Mouse (Mus musculus): Measurements from ENCODE around the gene Map4k2. TPM values are rescaled to one million over a fixed set of nuclear protein-coding genes. Genes with fewer than 3 reads are reported as not detected.

Map4k2 gene
- polyA plus RNA-seq, 1 experiment = 1,004 TPM

DNA sequence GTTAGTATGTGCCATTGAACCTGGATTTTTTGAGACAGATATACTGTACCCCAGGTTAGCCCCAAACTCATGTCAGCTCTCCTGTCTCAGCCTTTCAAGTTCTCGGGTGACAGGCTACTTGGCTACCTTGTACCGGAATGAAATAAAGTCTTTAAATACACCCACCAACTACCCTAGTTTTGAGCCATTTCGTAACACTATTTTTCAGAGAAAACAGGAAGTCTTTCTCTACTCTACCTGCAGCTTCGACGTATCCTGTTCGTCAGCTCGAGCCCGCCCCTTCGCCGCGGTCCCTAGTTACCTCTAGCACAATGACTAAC, 22.1 kb downstream of the Map4k2 start:
- under 1% methylated on average over 11 of the region's 11 CpGs for WGBS
- Histone ChIP-seq H3K27ac (ENCODE audit: control insufficient read depth, insufficient read depth, low read length) (peak overlapping the region; percentile 59), H3K27me3 (ENCODE audit: control insufficient read depth, insufficient read depth, low read length) (no peaks in the 10 kb centered on the region), H3K4me3 (ENCODE audit: control insufficient read depth, insufficient read depth, low read length) (no peak overlapping the region), H3K4me1 (replicated peaks; ENCODE audit: control insufficient read depth, insufficient read depth, low read length) (0 out of 2 replicates have a peak, but pooled peaks cover 2% of the 10 kb centered on the region), H3K36me3 (ENCODE audit: control insufficient read depth, insufficient read depth, low read length) (peaks cover 32% of the 10 kb centered on the region)
- TF ChIP-seq CTCF (IDR thresholded peaks at IDR 0.05; ENCODE audit: borderline replicate concordance, control insufficient read depth, extremely low read depth, insufficient read depth, low read length, poor library complexity) (no peak), POLR2A (IDR thresholded peaks at IDR 0.05; ENCODE audit: control insufficient read depth, extremely low read depth, insufficient read depth, low read length, poor library complexity) (no peak)
- DNase-seq = no peak

DNA sequence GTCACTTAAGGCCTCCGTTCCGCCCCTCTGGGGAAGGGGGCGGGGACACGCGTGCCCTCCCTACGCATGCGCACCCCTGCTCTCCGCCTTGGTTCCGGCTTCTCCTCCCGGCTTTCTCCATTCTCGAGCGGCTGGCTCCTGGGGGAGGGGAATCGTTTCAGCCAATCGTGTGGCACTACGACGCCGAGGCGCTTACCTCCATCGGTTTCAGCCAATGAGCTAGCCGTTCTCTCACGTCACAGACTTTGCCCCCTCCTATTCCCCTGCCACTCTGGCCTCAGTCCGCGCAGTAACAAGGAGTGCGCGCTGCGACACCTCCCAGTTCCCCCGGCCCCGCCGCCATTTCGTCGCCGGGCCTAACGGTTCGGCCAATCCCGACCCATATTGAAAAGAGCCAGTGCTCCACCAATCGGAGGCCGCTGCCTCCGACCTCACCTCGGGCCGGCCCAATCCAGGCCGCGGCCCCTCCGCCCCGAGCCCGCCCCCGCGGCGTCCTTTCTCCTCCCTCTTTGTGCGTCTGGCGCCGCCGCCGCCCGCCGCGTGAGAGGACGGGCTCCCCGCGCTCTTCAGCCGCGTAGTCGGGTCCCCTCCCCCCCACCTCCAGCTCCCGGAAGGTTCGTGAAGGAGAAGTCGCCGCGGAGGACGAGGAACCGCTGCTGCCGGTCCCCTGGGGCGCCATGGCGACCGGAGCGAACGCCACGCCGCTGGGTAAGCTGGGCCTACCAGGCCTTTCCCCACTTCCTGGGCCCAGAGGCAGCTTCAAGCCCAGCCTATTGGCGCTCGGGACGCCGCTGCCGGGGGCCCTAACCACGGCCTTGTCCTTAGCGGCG, 22.7 kb downstream of the Map4k2 start, which contains the start of gene Sf1:
Sf1 (plus strand) TSS at position 280 of the 830 bp plus-strand sequence.
- DNase-seq = peak; percentile 100
- peaks cover 38% of the 10 kb centered on the region for H3K36me3 ChIP-seq (ENCODE audit: control insufficient read depth, insufficient read depth, low read length)
- peak within 1 kb of the TSS; percentile 77 for H3K27ac ChIP-seq (ENCODE audit: control insufficient read depth, insufficient read depth, low read length)
- H3K27me3 ChIP-seq (ENCODE audit: control insufficient read depth, insufficient read depth, low read length) = no peaks in the 10 kb centered on the region
- 1% methylated on average over 83 of the region's 85 CpGs for WGBS
- TF ChIP-seq POLR2A (IDR thresholded peaks at IDR 0.05; ENCODE audit: control insufficient read depth, extremely low read depth, insufficient read depth, low read length, poor library complexity) = peak; percentile 96
- peak; percentile 54; the same call in 1 of the 2 replicates for TF ChIP-seq CTCF (IDR thresholded peaks at IDR 0.05; ENCODE audit: borderline replicate concordance, control insufficient read depth, extremely low read depth, insufficient read depth, low read length, poor library complexity)
- 0 out of 2 replicates have a peak, but pooled peaks cover 2% of the 10 kb centered on the region for H3K4me1 ChIP-seq (replicated peaks; ENCODE audit: control insufficient read depth, insufficient read depth, low read length)
- peak within 1 kb of the TSS; percentile 75 for H3K4me3 ChIP-seq (ENCODE audit: control insufficient read depth, insufficient read depth, low read length)

DNA sequence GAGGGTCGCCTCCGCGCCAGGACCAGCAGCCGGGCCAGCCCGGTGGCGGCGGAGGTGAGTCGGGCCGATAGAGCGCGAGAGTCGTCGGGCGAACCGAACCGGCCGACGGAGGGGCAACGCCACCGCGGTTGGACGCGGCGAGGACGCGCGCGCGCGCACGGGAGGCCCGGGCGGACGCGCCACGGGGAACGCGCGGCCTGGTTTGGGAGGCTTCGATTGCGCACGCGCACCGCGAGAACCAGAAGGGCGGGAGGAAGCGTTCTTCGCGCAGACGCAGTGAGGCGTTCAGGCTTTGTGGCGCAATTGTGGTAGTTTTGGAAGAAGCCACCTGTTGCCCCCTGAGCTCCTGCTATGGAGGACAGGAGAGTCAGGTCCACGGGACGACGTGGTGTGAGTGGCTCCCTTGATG, 23.4 kb downstream of the Map4k2 start:
- peak overlapping the region; percentile 75 for H3K4me3 ChIP-seq (ENCODE audit: control insufficient read depth, insufficient read depth, low read length)
- DNase-seq = peak; percentile 91
- peak overlapping the region; percentile 77 for H3K27ac ChIP-seq (ENCODE audit: control insufficient read depth, insufficient read depth, low read length)
- no peaks in the 10 kb centered on the region for H3K27me3 ChIP-seq (ENCODE audit: control insufficient read depth, insufficient read depth, low read length)
- H3K4me1 ChIP-seq (replicated peaks; ENCODE audit: control insufficient read depth, insufficient read depth, low read length) = 0 out of 2 replicates have a peak, but pooled peaks cover 2% of the 10 kb centered on the region
- WGBS = under 1% methylated on average over 54 of the region's 55 CpGs
- peak; percentile 46; the same call in 1 of the 2 replicates for TF ChIP-seq CTCF (IDR thresholded peaks at IDR 0.05; ENCODE audit: borderline replicate concordance, control insufficient read depth, extremely low read depth, insufficient read depth, low read length, poor library complexity)
- TF ChIP-seq POLR2A (IDR thresholded peaks at IDR 0.05; ENCODE audit: control insufficient read depth, extremely low read depth, insufficient read depth, low read length, poor library complexity) = no peak
- H3K36me3 ChIP-seq (ENCODE audit: control insufficient read depth, insufficient read depth, low read length) = peaks cover 45% of the 10 kb centered on the region

DNA sequence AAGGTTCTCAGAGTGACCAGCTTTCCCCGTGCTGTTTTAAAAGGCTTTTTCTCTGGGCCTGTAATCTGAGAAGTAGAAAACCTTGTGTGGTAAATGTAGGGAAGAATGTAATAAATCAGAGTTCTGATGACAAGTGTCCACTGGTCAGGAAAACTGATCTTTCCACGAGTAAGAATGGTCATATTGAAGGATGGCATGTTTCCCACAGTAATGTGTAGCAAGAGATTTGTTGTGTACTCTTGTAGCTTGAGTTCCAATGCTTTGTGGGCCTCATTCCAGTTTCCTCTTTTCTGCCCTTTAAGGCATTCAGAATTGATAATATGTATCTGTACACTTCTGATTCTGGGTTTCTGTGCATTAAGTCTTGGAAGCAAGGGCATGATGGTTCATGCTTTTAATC, 23.9 kb downstream of the Map4k2 start:
- TF ChIP-seq CTCF (IDR thresholded peaks at IDR 0.05; ENCODE audit: borderline replicate concordance, control insufficient read depth, extremely low read depth, insufficient read depth, low read length, poor library complexity) (no peak), POLR2A (IDR thresholded peaks at IDR 0.05; ENCODE audit: control insufficient read depth, extremely low read depth, insufficient read depth, low read length, poor library complexity) (no peak)
- DNase-seq = no peak
- peaks cover 50% of the 10 kb centered on the region for H3K36me3 ChIP-seq (ENCODE audit: control insufficient read depth, insufficient read depth, low read length)
- peak overlapping the region; percentile 75 for H3K4me3 ChIP-seq (ENCODE audit: control insufficient read depth, insufficient read depth, low read length)
- H3K27ac ChIP-seq (ENCODE audit: control insufficient read depth, insufficient read depth, low read length) = no peak overlapping the region
- H3K27me3 ChIP-seq (ENCODE audit: control insufficient read depth, insufficient read depth, low read length) = no peaks in the 10 kb centered on the region
- 0 out of 2 replicates have a peak, but pooled peaks cover 2% of the 10 kb centered on the region for H3K4me1 ChIP-seq (replicated peaks; ENCODE audit: control insufficient read depth, insufficient read depth, low read length)
- WGBS = 1% methylated on average over 2 of the region's 2 CpGs

DNA sequence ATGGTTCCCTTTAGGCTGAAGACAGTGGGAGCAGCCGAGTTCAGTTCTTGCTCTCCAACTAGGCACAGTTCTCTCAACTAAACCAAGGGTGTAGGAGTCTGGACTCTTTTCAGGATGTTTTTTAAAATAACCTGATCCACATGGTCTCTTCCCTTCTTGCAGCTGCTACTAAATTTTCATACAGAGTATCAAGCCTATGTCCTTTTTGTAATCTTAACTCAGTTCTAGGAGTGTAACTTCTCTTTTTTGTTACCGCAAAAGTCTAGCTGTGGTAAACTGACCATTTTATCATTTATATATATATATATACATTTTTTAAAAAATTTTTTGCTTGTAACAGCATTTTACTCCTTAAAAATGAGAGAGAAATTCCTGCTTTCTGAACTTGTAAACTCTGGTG, 29.2 kb downstream of the Map4k2 start:
- Histone ChIP-seq H3K4me3 (ENCODE audit: control insufficient read depth, insufficient read depth, low read length) (no peak overlapping the region), H3K4me1 (replicated peaks; ENCODE audit: control insufficient read depth, insufficient read depth, low read length) (peaks cover 2% of the 10 kb centered on the region; the same call in 1 of the 2 replicates), H3K36me3 (ENCODE audit: control insufficient read depth, insufficient read depth, low read length) (peaks cover 99% of the 10 kb centered on the region), H3K27me3 (ENCODE audit: control insufficient read depth, insufficient read depth, low read length) (no peaks in the 10 kb centered on the region), H3K27ac (ENCODE audit: control insufficient read depth, insufficient read depth, low read length) (no peak overlapping the region)
- no peak for DNase-seq
- 73% methylated on average over 2 of the region's 2 CpGs for WGBS
- TF ChIP-seq CTCF (IDR thresholded peaks at IDR 0.05; ENCODE audit: borderline replicate concordance, control insufficient read depth, extremely low read depth, insufficient read depth, low read length, poor library complexity) (no peak), POLR2A (IDR thresholded peaks at IDR 0.05; ENCODE audit: control insufficient read depth, extremely low read depth, insufficient read depth, low read length, poor library complexity) (no peak)

DNA sequence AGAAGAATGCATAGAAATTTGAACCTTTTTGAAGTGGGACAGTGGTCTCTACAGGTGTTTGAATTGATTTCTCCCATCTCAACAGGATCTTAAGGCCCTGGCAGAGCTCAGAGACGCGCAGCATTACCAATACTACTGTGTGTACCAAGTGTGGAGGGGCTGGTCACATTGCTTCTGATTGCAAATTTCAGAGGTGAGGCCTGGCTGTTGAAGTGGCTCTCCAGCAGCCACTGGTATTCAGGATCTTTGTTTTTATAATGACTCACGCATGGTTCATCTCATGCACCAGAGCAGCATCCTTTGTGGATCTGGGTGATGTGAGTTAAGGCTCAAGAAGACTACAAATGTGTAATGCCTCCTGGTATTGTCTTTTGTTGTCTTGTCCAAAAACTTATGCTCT, 31.5 kb downstream of the Map4k2 start:
- Histone ChIP-seq H3K36me3 (ENCODE audit: control insufficient read depth, insufficient read depth, low read length) (peaks cover 100% of the 10 kb centered on the region), H3K27me3 (ENCODE audit: control insufficient read depth, insufficient read depth, low read length) (no peaks in the 10 kb centered on the region), H3K4me3 (ENCODE audit: control insufficient read depth, insufficient read depth, low read length) (no peak overlapping the region), H3K27ac (ENCODE audit: control insufficient read depth, insufficient read depth, low read length) (no peak overlapping the region), H3K4me1 (replicated peaks; ENCODE audit: control insufficient read depth, insufficient read depth, low read length) (no peaks in the 10 kb centered on the region; the same call in 1 of the 2 replicates)
- DNase-seq = no peak
- 96% methylated on average over 3 of the region's 3 CpGs for WGBS
- TF ChIP-seq POLR2A (IDR thresholded peaks at IDR 0.05; ENCODE audit: control insufficient read depth, extremely low read depth, insufficient read depth, low read length, poor library complexity) (no peak), CTCF (IDR thresholded peaks at IDR 0.05; ENCODE audit: borderline replicate concordance, control insufficient read depth, extremely low read depth, insufficient read depth, low read length, poor library complexity) (no peak)

All from thymus, adult 2 months (tissue).